ENCODE assay signal across 14 mouse cellular contexts in the genomic region with DNA sequence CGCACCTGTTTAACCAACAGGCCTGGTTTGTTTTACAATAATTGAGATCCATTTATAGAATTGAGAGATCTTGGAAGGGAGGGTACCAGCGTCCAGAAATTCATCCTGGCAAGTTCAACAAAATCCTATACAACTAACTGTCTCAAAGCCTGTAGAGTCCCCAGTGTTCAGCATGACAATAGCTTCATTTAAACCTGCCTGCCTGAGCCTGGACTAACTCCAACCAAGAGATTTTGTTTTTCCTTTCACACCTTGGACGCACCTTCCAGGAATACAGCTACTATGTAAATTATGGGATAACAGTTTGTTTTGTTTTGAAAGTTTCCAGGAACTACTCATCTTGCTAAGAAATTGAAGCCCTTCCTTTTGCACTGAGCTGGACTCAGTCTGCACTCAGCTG.
"Had no signal": no experiment of that assay in that cellular context is flagged by ENCODE, and none has a peak within 500 bp of the region (broad histone marks: within the 10 kb centered on the region; RNA-seq: fewer than 3 reads in every experiment).

No protein-coding gene starts in this region.

- H3K4me1 ChIP-seq: neural tube, embryonic 12.5 days; stomach, embryonic 15.5 days had no signal

- H3K9ac ChIP-seq: lung, embryonic 14.5 days; midbrain, embryonic 13.5 days; midbrain, embryonic 15.5 days; neural tube, embryonic 12.5 days; stomach, embryonic 15.5 days had no signal

- DNase-seq: lung, adult 18-20 months; lung, embryonic 14.5 days; lung, postnatal 10 days; right cerebral cortex, postnatal 14 days; thymus, adult 2 months; thymus, postnatal 36 days had no signal

- H3K36me3 ChIP-seq: midbrain, embryonic 15.5 days had no signal

- H3K4me3 ChIP-seq: megakaryocyte, embryonic 14.5 days; midbrain, embryonic 13.5 days; midbrain, embryonic 15.5 days; neural tube, embryonic 12.5 days; stomach, embryonic 15.5 days had no signal

- H3K27me3 ChIP-seq: megakaryocyte, embryonic 14.5 days; midbrain, embryonic 13.5 days; midbrain, embryonic 15.5 days; neural tube, embryonic 12.5 days; stomach, embryonic 15.5 days had no signal

- H3K27ac ChIP-seq: macrophage; midbrain, embryonic 13.5 days; midbrain, embryonic 15.5 days; neural tube, embryonic 12.5 days; stomach, embryonic 15.5 days; stomach, postnatal 0 days had no signal

- H3K4me2 ChIP-seq: lung, embryonic 14.5 days; midbrain, embryonic 11.5 days; midbrain, embryonic 13.5 days; midbrain, embryonic 15.5 days; neural tube, embryonic 12.5 days; stomach, embryonic 15.5 days had no signal

- ATAC-seq: midbrain, embryonic 13.5 days; midbrain, embryonic 15.5 days had no signal

- H3K9me3 ChIP-seq: megakaryocyte, embryonic 14.5 days; midbrain, embryonic 13.5 days; midbrain, embryonic 15.5 days; neural tube, embryonic 12.5 days; stomach, embryonic 15.5 days had no signal
